Mouse (Mus musculus) ES-Bruce4 (cell line): ENCODE data around the gene Tnfsf13. TPM values are rescaled to one million over a fixed set of nuclear protein-coding genes. Genes with fewer than 3 reads are reported as not detected.
"Not testable (repeated sequence)": the region's sequence is repeated elsewhere in the genome, so short reads cannot be mapped to it uniquely, and the experiment has no call there.

Experiments
- H3K27ac ChIP-seq: 2 replicates; pipeline ENCODE4 v1.5.1; 2012; ENCODE audit warnings: low read length, inconsistent platforms; ENCODE audit not compliant: insufficient read depth
- H3K27me3 ChIP-seq: 2 replicates; pipeline ENCODE4 v1.6.1; 2012; ENCODE audit warnings: mild to moderate bottlenecking, low read length, inconsistent platforms; ENCODE audit not compliant: control insufficient read depth, poor library complexity, insufficient read depth, severe bottlenecking
- H3K36me3 ChIP-seq: 2 replicates; pipeline ENCODE4 v1.6.1; 2012; ENCODE audit warnings: inconsistent platforms, mild to moderate bottlenecking, low read length, moderate library complexity; ENCODE audit not compliant: control insufficient read depth, poor library complexity, insufficient read depth, severe bottlenecking
- H3K4me1 ChIP-seq: one replicate; pipeline ENCODE4 v1.8.1; 2011; ENCODE audit warnings: low read length; ENCODE audit not compliant: control insufficient read depth, insufficient read depth
- H3K4me3 ChIP-seq: 2 replicates; pipeline ENCODE4 v1.5.1; 2011; ENCODE audit warnings: low read depth, mild to moderate bottlenecking, low read length
- H3K9ac ChIP-seq: 2 replicates; pipeline ENCODE4 v1.6.1; 2012; ENCODE audit warnings: low read depth, mild to moderate bottlenecking, inconsistent platforms; ENCODE audit not compliant: poor library complexity, severe bottlenecking
- H3K9me3 ChIP-seq: replicated peaks from 2 replicates; pipeline ENCODE4 v1.6.1; 2012; ENCODE audit warnings: mild to moderate bottlenecking, low read length, inconsistent platforms; ENCODE audit not compliant: control insufficient read depth, poor library complexity, insufficient read depth, severe bottlenecking
- CTCF ChIP-seq: IDR thresholded peaks from one replicate; pipeline ENCODE4 v1.8.1; 2011; ENCODE audit warnings: low read depth, low read length
- EP300 ChIP-seq: IDR thresholded peaks from 2 replicates; pipeline ENCODE4 v1.6.1; 2011; ENCODE audit warnings: low read depth, low read length; ENCODE audit not compliant: insufficient read depth
- POLR2A ChIP-seq: IDR thresholded peaks from one replicate; pipeline ENCODE4 v1.8.1; 2011; ENCODE audit warnings: low read length; ENCODE audit not compliant: insufficient read depth
- polyA plus RNA-seq: library from polyadenylated mRNA; stranded (reverse); fragments of >200 nt; gene quantifications from 2 replicates; pipeline ENCODE4 v1.2.4, GENCODE M21; 2011; ENCODE audit warnings: low read depth; ENCODE audit not compliant: missing spikeins, insufficient read depth, insufficient read length

The Tnfsf13 gene
- polyA plus RNA-seq, result 1.3 and 2.9 TPM in 2 replicates

DNA sequence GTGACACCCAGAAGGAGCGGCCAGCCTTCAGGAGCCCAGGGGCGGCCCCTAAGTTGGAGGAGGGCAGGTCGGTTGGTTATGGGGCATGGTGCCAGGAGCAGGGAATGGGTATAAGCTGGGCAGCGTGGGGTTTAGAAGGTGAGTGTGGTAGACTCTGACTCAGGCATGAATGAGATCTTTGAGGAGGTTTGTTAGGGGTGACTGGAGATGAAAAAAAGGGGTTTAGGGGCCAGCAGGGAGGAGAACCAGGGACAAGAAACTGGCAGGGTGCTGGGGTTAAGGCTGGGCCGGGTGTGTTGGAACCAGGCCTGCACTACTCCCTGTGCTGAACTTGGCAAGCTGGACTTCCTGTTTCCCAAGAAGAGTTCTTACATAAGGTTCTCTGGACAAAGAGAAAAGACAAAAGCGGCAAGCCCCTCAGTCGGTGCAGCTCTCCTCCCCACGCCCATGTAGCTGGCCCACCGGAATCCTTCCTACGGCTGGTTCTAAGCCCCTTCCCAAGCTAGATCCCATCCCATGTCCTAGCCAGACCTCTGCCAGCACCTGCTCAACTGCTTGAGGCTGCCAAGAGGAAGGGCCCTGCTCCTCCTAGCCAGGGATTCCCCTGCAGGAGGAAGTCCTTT lies at the start of gene Tnfsf13:
Gene Tnfsf13 (minus strand): TSS at position 259 of the 623 bp plus-strand sequence.
- TF ChIP-seq CTCF (no peak), EP300 (no peak), POLR2A (no peak)
- Histone ChIP-seq H3K36me3 (no peaks in the 10 kb centered on the region), H3K9me3 (no peaks in the 10 kb centered on the region), H3K27ac (peak within 1 kb of the TSS; percentile 65), H3K4me3 (peak within 1 kb of the TSS; percentile 68), H3K27me3 (no peaks in the 10 kb centered on the region), H3K9ac (peak within 1 kb of the TSS; percentile 85), H3K4me1 (no peaks in the 10 kb centered on the region)

DNA sequence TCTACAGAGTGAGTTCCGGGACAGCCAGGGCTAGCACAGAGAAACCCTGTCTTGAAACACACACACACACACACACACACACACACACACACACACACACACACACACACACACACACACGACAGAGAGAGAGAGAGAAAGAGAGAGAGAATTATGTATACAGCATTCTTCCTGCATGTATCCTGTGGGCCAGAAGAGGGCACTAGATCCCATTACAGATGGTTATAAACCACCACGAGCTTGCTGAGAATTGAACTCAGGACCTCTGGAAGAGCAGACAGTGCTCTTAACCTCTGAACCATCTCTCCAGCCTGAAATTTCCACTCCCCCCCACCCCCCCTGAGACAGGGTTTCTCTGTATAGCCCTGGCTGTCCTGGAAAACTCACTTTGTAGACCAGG lies 45.8 kb upstream of the Tnfsf13 start:
- not testable (repeated sequence) for H3K27me3 ChIP-seq, H3K4me3 ChIP-seq, H3K9me3 ChIP-seq, H3K9ac ChIP-seq, H3K27ac ChIP-seq, H3K4me1 ChIP-seq
- TF ChIP-seq CTCF, result peak; percentile 11
- H3K36me3 ChIP-seq, result peaks cover 26% of the 10 kb centered on the region

DNA sequence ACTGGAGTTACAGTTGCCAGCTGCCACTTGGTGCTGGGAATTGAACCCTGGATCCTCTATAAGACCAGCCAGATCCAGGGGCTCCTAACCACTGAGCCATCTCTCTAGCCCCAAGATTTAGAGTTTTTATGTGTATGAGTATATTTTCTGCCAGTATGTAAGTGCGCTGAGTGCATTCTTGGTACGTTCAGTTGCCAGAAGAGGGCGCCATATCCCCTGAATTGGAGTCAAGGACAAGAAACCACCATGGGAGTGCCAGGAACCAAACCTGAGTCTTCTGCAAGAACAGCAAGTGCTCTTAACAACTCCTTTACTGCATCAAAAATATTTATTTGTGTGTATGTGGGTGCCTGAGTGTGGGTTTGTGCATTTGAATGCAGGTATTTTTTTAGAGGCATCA lies 43.5 kb upstream of the Tnfsf13 start:
- no peaks in the 10 kb centered on the region for H3K27me3 ChIP-seq
- no peak overlapping the region for H3K9ac ChIP-seq
- H3K4me3 ChIP-seq, result no peak overlapping the region
- H3K36me3 ChIP-seq, result peaks cover 4% of the 10 kb centered on the region
- no peak overlapping the region for H3K27ac ChIP-seq
- H3K4me1 ChIP-seq, result no peaks in the 10 kb centered on the region
- H3K9me3 ChIP-seq, result no peaks in the 10 kb centered on the region
- TF ChIP-seq EP300 (no peak), CTCF (peak; percentile 65), POLR2A (no peak)

DNA sequence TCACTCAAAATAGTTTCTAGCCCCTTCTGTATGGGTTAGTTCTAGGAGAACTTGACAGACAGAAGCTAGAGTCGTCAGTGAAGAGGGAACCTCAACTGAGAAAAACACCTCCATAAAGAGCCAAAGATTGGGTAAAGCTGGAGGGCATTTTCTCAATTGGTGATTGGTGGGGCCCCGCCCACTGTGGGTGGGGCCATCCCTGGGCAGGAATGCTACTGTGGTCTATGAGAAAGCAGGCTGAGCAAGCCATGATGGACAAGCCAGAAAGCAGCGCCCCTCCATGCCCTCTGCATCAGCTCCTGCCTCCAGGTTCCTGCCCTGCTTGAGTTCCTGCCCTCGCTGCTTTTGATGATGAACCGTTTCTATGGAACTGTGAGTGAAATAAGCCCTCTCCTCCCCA lies 40.4 kb upstream of the Tnfsf13 start:
- no peak overlapping the region for H3K27ac ChIP-seq
- H3K4me3 ChIP-seq, result peak overlapping the region; percentile 56
- H3K9ac ChIP-seq, result peak overlapping the region; percentile 52
- no peaks in the 10 kb centered on the region for H3K36me3 ChIP-seq
- H3K27me3 ChIP-seq, result no peaks in the 10 kb centered on the region
- no peak for TF ChIP-seq EP300
- peak; percentile 27 for TF ChIP-seq POLR2A
- TF ChIP-seq CTCF, result no peak
- H3K9me3 ChIP-seq, result no peaks in the 10 kb centered on the region
- peaks cover 2% of the 10 kb centered on the region for H3K4me1 ChIP-seq

DNA sequence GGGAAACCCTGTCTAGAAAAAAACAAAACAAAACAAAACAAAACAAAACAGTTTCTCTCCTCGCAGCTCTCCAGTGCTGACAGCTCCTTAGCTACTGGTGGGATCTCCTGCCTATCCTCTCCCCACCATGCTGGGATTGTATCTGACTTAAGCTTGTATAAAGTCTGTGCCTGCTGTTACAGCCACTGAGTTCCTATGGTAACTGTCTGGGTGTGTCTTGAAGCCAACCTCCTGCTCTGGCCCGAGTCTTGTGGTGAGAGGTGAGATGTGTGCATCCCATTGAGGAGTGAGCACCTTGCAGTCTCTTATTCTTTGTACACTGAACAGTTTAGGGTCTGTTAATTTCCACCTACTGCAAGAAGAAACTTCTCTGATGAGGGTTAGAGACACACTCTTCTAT lies 37.5 kb upstream of the Tnfsf13 start:
- Histone ChIP-seq H3K9ac (no peak overlapping the region), H3K9me3 (no peaks in the 10 kb centered on the region), H3K27ac (no peak overlapping the region), H3K4me1 (peaks cover 2% of the 10 kb centered on the region), H3K27me3 (no peaks in the 10 kb centered on the region), H3K4me3 (no peak overlapping the region), H3K36me3 (no peaks in the 10 kb centered on the region)
- no peak for TF ChIP-seq CTCF
- no peak for TF ChIP-seq POLR2A
- no peak for TF ChIP-seq EP300

DNA sequence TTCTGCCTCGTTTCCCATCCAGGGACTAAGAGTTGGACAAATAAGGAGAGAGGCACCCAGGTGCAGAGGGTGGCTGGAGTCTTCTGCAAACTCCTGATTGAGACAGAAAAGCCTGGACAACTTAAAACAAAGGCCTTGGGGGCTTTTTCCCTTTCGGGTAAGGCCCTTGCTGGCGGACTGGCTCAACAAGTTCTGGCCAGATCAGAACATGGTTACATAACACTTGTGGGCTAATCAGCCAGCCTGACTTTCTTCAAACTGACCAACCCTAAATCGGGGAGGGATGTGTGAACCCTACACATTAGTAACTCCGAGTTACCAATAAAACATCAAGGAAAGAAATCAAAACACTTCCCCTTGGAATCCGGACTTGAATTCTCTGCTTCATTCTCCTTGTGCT lies 35.3 kb upstream of the Tnfsf13 start:
- no peak overlapping the region for H3K4me3 ChIP-seq
- no peaks in the 10 kb centered on the region for H3K27me3 ChIP-seq
- no peak overlapping the region for H3K27ac ChIP-seq
- H3K9me3 ChIP-seq, result no peaks in the 10 kb centered on the region
- no peaks in the 10 kb centered on the region for H3K36me3 ChIP-seq
- peaks cover 4% of the 10 kb centered on the region for H3K4me1 ChIP-seq
- peak overlapping the region; percentile 41; the same call in 1 of the 2 replicates for H3K9ac ChIP-seq
- TF ChIP-seq EP300, result no peak
- TF ChIP-seq POLR2A, result no peak
- TF ChIP-seq CTCF, result no peak
